Mouse (Mus musculus) cerebellum, adult 9-10 months (tissue): Measurements from ENCODE around the gene Sp9.

ENCODE experiments used
- DNase-seq: peaks from one replicate; pipeline ENCODE4 v3.0.0; 2022

Sp9 gene

GRCm38 (mm10) chr2:73314311-73314710, 42.6 kb downstream of the Sp9 start:
- DNase-seq = no peak

- DNase-seq = no peak
Measured at GRCm38 (mm10) chr2:73317426-73317825, 45.7 kb downstream of the Sp9 start.

GRCm38 (mm10) chr2:73319218-73319617, 47.5 kb downstream of the Sp9 start:
- no peak for DNase-seq

GRCm38 (mm10) chr2:73322991-73323390, 51.3 kb downstream of the Sp9 start:
- DNase-seq = no peak

GRCm38 (mm10) chr2:73325871-73326270, 54.1 kb downstream of the Sp9 start:
- no peak for DNase-seq
